In genomic region chr12:58537833-58538232, GRCm38 (mm10) we compare ENCODE assay signal across 19 mouse cellular contexts.
A peak's percentile ranks its signal among the peaks of the same experiment; 100 is the strongest.
DNase-seq lines count a peak whose midpoint lies in the region; ATAC-seq lines count a peak whose summit lies in the region.
"Had no signal": no experiment of that assay in that cellular context is flagged by ENCODE, and none has a peak within 500 bp of the region (broad histone marks: within the 10 kb centered on the region; RNA-seq: fewer than 3 reads in every experiment).

No protein-coding gene starts in this region.

- no peaks in the 10 kb centered on the region for H3K36me3 ChIP-seq in heart, embryonic 11.5 days (ENCODE audit: control insufficient read depth, insufficient read depth, low read length)
- no peaks in the 10 kb centered on the region for H3K36me3 ChIP-seq in intestine, embryonic 14.5 days (ENCODE audit: control insufficient read depth, insufficient read depth, low read length)
- H3K36me3 ChIP-seq in intestine, embryonic 15.5 days: no peaks in the 10 kb centered on the region
- no peaks in the 10 kb centered on the region for H3K36me3 ChIP-seq in midbrain, embryonic 11.5 days (ENCODE audit: control insufficient read depth, insufficient read depth, low read length)
- no peaks in the 10 kb centered on the region for H3K36me3 ChIP-seq in midbrain, embryonic 10.5 days
- H3K36me3 ChIP-seq: embryonic facial prominence, embryonic 15.5 days; kidney, embryonic 15.5 days; stomach, embryonic 15.5 days had no signal

- H3K4me2 ChIP-seq in heart, embryonic 11.5 days: peak overlapping the region; percentile 50
- H3K4me2 ChIP-seq in intestine, embryonic 14.5 days (ENCODE audit: low read length): no peak overlapping the region
- H3K4me2 ChIP-seq in intestine, embryonic 15.5 days (replicated peaks): no peak overlapping the region
- no peak overlapping the region for H3K4me2 ChIP-seq in midbrain, embryonic 11.5 days
- H3K4me2 ChIP-seq: embryonic facial prominence, embryonic 15.5 days; hindbrain, embryonic 14.5 days; kidney, embryonic 15.5 days; stomach, embryonic 15.5 days had no signal

- no peak overlapping the region for H3K9ac ChIP-seq in heart, embryonic 11.5 days (ENCODE audit: low read depth, low read length)
- no peak overlapping the region for H3K9ac ChIP-seq in intestine, embryonic 14.5 days (ENCODE audit: low read length)
- H3K9ac ChIP-seq in intestine, embryonic 15.5 days: no peak overlapping the region
- H3K9ac ChIP-seq in midbrain, embryonic 11.5 days (ENCODE audit: low read length): no peak overlapping the region
- H3K9ac ChIP-seq: embryonic facial prominence, embryonic 15.5 days; hindbrain, embryonic 14.5 days; kidney, embryonic 15.5 days; stomach, embryonic 15.5 days had no signal

- intact Hi-C loops in heart, postnatal 10 days (cut with DNase I): loop anchor here (5.0 kb wide), 1 partner anchor 271 kb away; the partner anchor contains the start of gene Clec14a

- WGBS in heart, embryonic 11.5 days (ENCODE audit: insufficient replicate concordance): 28% methylated on average over 5 of the region's 8 CpGs
- 62% methylated on average over 7 of the region's 8 CpGs for WGBS in intestine, embryonic 14.5 days
- 58% methylated on average over 7 of the region's 8 CpGs for WGBS in intestine, embryonic 15.5 days
- 87% methylated on average over 6 of the region's 8 CpGs for WGBS in midbrain, embryonic 11.5 days
- 70% methylated on average over 8 of the region's 8 CpGs for WGBS in midbrain, embryonic 10.5 days

- H3K4me3 ChIP-seq in heart, embryonic 11.5 days (ENCODE audit: low read depth, low read length): no peak overlapping the region
- no peak overlapping the region for H3K4me3 ChIP-seq in intestine, embryonic 14.5 days (ENCODE audit: low read depth, low read length)
- no peak overlapping the region for H3K4me3 ChIP-seq in intestine, embryonic 15.5 days (replicated peaks)
- no peak overlapping the region for H3K4me3 ChIP-seq in midbrain, embryonic 11.5 days (ENCODE audit: low read depth, low read length)
- H3K4me3 ChIP-seq in midbrain, embryonic 10.5 days: no peak overlapping the region
- H3K4me3 ChIP-seq: embryonic facial prominence, embryonic 15.5 days; kidney, embryonic 15.5 days; stomach, embryonic 15.5 days had no signal

- no peaks in the 10 kb centered on the region for H3K4me1 ChIP-seq in heart, embryonic 11.5 days (ENCODE audit: control insufficient read depth, insufficient read depth, low read length)
- no peaks in the 10 kb centered on the region for H3K4me1 ChIP-seq in intestine, embryonic 14.5 days (replicated peaks; ENCODE audit: control insufficient read depth, insufficient read depth, low read length)
- H3K4me1 ChIP-seq in intestine, embryonic 15.5 days (replicated peaks): no peaks in the 10 kb centered on the region
- no peaks in the 10 kb centered on the region for H3K4me1 ChIP-seq in midbrain, embryonic 11.5 days (ENCODE audit: control insufficient read depth, insufficient read depth, low read length)
- no peaks in the 10 kb centered on the region for H3K4me1 ChIP-seq in midbrain, embryonic 10.5 days
- H3K4me1 ChIP-seq: embryonic facial prominence, embryonic 15.5 days; kidney, embryonic 15.5 days; stomach, embryonic 15.5 days had no signal

- H3K9me3 ChIP-seq in heart, embryonic 11.5 days (replicated peaks; ENCODE audit: control insufficient read depth, low read length): no peaks in the 10 kb centered on the region
- H3K9me3 ChIP-seq in intestine, embryonic 14.5 days (ENCODE audit: control insufficient read depth, low read length): no peaks in the 10 kb centered on the region
- H3K9me3 ChIP-seq in intestine, embryonic 15.5 days: no peaks in the 10 kb centered on the region
- H3K9me3 ChIP-seq in midbrain, embryonic 11.5 days (ENCODE audit: control insufficient read depth, low read length): no peaks in the 10 kb centered on the region
- H3K9me3 ChIP-seq in midbrain, embryonic 10.5 days (replicated peaks): no peaks in the 10 kb centered on the region
- H3K9me3 ChIP-seq: embryonic facial prominence, embryonic 15.5 days; kidney, embryonic 15.5 days; stomach, embryonic 15.5 days had no signal

- DNase-seq in heart, postnatal 10 days: no peak
- no peak for DNase-seq in intestine, embryonic 14.5 days (ENCODE audit: low spot score)
- peak; percentile 76 for DNase-seq in midbrain, embryonic 11.5 days (ENCODE audit: low spot score, missing footprints)
- DNase-seq in midbrain, embryonic 10.5 days (ENCODE audit: low spot score): no peak
- DNase-seq in kidney, postnatal 14 days: no peak
- DNase-seq: adrenal gland, postnatal 36 days; cerebellum, adult 2 months; cerebellum, postnatal 36 days; lung, postnatal 10 days; thymus, adult 18-20 months; thymus, postnatal 4 days had no signal

- ATAC-seq in heart, embryonic 11.5 days (replicated peaks; ENCODE audit: insufficient number of reproducible peaks, low FRiP score, low TSS enrichment): no peak
- ATAC-seq in intestine, embryonic 14.5 days (replicated peaks; ENCODE audit: low FRiP score, low TSS enrichment, low read depth): no peak
- no peak for ATAC-seq in intestine, embryonic 15.5 days
- no peak for ATAC-seq in midbrain, embryonic 11.5 days (ENCODE audit: low FRiP score)
- ATAC-seq: forebrain, embryonic 16.5 days had no signal

- no peaks in the 10 kb centered on the region for H3K27me3 ChIP-seq in heart, embryonic 11.5 days (ENCODE audit: control insufficient read depth, insufficient read depth, low read length)
- no peaks in the 10 kb centered on the region for H3K27me3 ChIP-seq in intestine, embryonic 14.5 days (replicated peaks; ENCODE audit: control insufficient read depth, insufficient read depth, low read length)
- no peaks in the 10 kb centered on the region for H3K27me3 ChIP-seq in intestine, embryonic 15.5 days (replicated peaks)
- H3K27me3 ChIP-seq in midbrain, embryonic 11.5 days (ENCODE audit: control insufficient read depth, insufficient read depth, low read length): no peaks in the 10 kb centered on the region
- no peaks in the 10 kb centered on the region for H3K27me3 ChIP-seq in midbrain, embryonic 10.5 days (ENCODE audit: low read depth, poor library complexity, severe bottlenecking)
- H3K27me3 ChIP-seq: CH12.LX; embryonic facial prominence, embryonic 15.5 days; kidney, embryonic 15.5 days; stomach, embryonic 15.5 days had no signal

- H3K27ac ChIP-seq in heart, embryonic 11.5 days (ENCODE audit: low read depth, low read length): no peak overlapping the region
- H3K27ac ChIP-seq in intestine, embryonic 14.5 days (ENCODE audit: low read depth): 0 out of 2 replicates have a peak overlapping the region, but pooled peaks have one; percentile 5
- H3K27ac ChIP-seq in intestine, embryonic 15.5 days: no peak overlapping the region
- no peak overlapping the region for H3K27ac ChIP-seq in midbrain, embryonic 11.5 days (ENCODE audit: low read depth, low read length)
- H3K27ac ChIP-seq in midbrain, embryonic 10.5 days (replicated peaks): no peak overlapping the region
- H3K27ac ChIP-seq: embryonic facial prominence, embryonic 15.5 days; hindbrain, embryonic 14.5 days; kidney, embryonic 15.5 days; stomach, embryonic 15.5 days had no signal
